Mouse (Mus musculus) heart, postnatal 25 days (tissue): ENCODE data around the gene Gse1. TPM values are rescaled to one million over a fixed set of nuclear protein-coding genes. Genes with fewer than 3 reads are reported as not detected.

Experiments used
- DNase-seq: peaks from one replicate; pipeline ENCODE4 v3.0.0; 2022; ENCODE audit warnings: low spot score
- intact Hi-C: fragments of 180-260 bp; cut with DNase I; formaldehyde crosslinking; loops from one replicate; pipeline ENCODE4 v1.15.1; 2025
- total RNA-seq, 2 experiments: library from RNA; stranded (reverse); gene quantifications; 2 replicates each; pipeline ENCODE4 v1.2.3; 2021

The Gse1 gene
- total RNA-seq, 2 experiments from 2014 or later = 20.1 to 25.9 TPM

- peak; percentile 100 for DNase-seq
Measured at GRCm38 (mm10) chr8:120588908-120589771, 360.9 kb downstream of the Gse1 start, which contains the start of gene Gins2. Gene Gins2, minus strand, starts transcription at chr8:120589304.

DNA sequence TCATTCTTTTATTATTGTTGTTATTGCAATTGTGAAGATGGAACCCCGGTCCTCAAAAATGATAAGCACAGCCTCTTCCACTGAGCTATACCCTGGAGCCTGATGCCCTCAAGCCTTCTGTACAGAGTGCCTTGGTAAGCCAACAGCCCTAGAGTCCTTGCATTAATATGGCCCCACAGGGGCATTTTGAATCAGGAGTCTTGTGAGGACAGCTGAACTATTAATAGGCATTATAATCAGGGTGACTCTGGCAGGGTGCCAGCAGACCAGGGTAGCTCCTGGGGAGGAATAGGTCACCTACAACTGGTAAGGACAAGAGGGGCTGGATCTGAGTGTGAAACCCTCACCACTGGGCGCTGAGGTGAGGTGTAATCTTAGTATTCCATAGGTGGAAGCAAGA lies 361.7 kb downstream of the Gse1 start:
- intact Hi-C loops = no loop called here
- DNase-seq = no peak

More at GRCm38 (mm10) chr8:120588908-120589771, 360.9 kb downstream of the Gse1 start, which contains the start of gene Gins2:
- intact Hi-C loops = no loop called here

GRCm38 (mm10) chr8:120591587-120592292 lies 363.5 kb downstream of the Gse1 start:
- DNase-seq = no peak
- intact Hi-C loops = no loop called here

DNA sequence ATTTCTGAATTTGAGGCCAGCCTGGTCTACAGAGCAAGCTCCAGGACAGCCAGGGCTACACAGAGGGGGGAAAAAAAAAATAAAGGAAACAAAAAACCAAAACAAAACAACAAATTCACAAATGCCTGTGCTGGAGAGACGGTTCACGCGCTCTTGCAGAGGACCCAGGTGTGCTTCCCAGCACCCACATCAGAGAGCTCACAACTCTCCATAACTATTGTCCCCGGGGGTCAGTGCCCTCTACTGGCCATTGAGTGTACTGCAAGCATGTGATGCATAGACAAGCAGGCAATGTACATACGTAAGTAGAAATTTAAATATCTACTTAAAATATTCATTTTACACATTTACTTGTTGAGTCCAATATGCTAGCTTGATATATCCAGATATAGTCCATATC lies 366.3 kb downstream of the Gse1 start:
- intact Hi-C loops = no loop called here
- no peak for DNase-seq

- no peak for DNase-seq
- intact Hi-C loops = loop anchor here (5.0 kb wide), 1 partner anchor 419 kb away; the partner anchor contains the start of gene Fam92b
Measured at GRCm38 (mm10) chr8:120595963-120596362, 367.7 kb downstream of the Gse1 start.

DNA sequence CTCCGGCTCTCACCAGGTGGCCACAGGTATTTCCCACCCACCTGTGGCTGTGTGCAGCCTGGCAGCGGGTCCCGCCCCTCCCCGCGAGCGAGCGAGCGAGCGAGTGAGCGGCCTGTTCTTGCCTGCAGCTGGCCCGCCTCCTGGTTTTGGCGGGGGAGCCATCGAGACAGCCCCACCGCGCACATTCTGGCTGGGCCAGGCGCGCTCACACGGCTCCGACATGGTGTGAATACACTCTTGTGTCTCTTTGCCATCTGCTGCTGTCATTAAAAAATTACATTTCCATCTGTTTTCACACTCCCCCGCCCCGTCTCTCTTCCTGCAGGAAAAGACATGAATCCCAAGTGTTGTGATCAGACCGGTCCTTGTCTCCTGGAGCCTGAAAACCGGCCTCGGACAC lies 370.3 kb downstream of the Gse1 start:
- DNase-seq = no peak
- intact Hi-C loops = loop anchor here (5.0 kb wide), 1 partner anchor 421 kb away; the partner anchor contains the start of gene Fam92b

GRCm38 (mm10) chr8:120599504-120599903 lies 371.2 kb downstream of the Gse1 start:
- intact Hi-C loops = loop anchor here (5.0 kb wide), 1 partner anchor 422 kb away; the partner anchor contains the start of gene Fam92b
- peak; percentile 61 for DNase-seq

DNA sequence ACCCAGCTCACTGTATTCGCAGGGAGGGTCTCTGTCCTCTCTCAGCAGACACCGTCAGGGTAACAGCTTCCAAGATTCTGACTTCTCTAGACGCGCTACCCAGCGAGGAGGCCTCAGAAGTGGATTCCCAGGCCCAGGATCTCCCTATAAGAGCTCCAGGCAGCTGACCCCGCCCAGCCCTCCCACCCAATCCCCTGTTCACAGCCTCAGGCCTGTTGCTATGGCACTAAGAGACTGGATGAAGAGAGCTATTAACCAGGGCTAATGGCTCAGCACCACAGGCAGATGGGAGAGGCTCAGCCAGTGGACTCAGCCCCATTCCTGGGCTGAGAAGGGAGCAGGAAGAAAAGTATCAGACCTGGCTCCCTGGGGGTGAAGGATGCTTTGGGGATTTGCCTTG lies 374.4 kb downstream of the Gse1 start:
- no peak for DNase-seq
- intact Hi-C loops = no loop called here

DNA sequence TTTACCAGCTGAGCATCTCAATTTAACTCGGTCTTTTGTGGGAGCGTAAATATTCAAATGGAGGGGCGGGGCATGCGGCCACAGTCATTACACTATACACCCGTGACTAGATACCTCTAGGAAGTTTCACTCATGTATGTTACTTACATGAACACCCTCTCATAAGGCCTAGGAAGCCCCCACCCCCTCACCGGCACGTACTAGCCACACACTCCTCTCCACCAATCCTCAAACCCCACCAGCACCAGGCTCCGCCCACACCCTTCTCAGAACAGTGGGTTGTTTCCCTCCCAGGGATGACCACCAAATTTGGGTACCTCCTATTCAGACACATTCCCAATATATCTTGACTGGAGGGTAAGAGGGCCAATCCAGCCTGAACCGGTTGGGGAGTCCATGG lies 379.2 kb downstream of the Gse1 start:
- intact Hi-C loops = no loop called here
- no peak for DNase-seq

DNA sequence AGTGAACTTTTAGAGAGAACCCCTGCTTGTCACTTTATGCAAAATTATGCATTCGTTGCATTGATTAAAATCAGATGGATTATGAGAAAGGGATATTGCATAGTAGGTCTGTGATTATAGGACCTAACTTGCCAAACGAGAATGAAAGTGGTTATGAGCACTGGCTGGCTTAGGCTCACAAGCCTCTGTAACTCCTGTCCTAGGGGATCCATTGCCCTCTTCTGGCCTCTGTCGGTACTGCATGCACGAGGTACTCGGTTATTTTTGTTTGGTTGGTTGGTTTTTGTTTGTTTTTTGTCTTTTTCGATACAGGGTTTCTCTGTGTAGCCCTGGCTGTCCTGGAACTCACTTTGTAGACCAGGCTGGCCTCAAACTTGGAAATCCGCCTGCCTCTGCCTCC lies 379.6 kb downstream of the Gse1 start:
- intact Hi-C loops = no loop called here
- DNase-seq = no peak

DNA sequence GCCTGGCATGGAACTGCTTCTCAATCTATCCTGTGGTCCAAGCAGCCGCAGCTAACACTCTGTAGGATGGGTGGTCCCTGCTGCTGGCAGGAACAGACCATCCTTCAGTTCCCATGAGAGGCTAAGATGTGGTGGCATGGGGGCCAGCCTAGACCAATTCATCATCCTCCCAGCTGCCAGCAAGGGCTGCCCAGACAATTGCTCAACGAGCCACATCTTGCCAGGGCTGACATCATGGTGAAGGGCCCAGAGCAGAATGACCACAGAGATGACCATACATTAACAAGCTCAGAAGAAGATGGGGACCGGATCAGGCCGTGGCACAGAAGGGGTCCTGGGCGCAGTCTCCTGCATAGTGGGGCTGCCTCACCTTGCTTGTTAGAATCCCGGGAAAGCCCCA lies 382.6 kb downstream of the Gse1 start:
- DNase-seq = no peak
- intact Hi-C loops = no loop called here

DNA sequence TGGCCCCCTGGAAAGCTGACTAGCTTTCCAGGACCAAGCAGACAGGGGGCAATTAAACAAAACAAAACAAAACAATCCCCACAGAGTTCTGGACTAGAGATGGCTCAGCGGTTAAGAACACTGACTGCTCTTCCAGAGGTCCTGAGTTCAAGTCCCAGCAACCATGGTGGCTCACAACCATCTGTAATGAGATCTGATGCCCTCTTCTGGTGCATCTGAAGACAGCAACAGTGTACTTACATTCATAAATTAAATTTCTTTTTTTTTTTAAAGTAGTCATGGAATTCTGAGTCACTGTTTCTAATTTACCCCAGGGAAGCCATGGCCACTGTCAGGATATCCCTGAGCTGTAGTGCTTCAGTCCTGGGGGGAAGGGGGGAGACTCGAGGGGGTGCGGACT lies 386.2 kb downstream of the Gse1 start:
- no peak for DNase-seq
- intact Hi-C loops = no loop called here

DNA sequence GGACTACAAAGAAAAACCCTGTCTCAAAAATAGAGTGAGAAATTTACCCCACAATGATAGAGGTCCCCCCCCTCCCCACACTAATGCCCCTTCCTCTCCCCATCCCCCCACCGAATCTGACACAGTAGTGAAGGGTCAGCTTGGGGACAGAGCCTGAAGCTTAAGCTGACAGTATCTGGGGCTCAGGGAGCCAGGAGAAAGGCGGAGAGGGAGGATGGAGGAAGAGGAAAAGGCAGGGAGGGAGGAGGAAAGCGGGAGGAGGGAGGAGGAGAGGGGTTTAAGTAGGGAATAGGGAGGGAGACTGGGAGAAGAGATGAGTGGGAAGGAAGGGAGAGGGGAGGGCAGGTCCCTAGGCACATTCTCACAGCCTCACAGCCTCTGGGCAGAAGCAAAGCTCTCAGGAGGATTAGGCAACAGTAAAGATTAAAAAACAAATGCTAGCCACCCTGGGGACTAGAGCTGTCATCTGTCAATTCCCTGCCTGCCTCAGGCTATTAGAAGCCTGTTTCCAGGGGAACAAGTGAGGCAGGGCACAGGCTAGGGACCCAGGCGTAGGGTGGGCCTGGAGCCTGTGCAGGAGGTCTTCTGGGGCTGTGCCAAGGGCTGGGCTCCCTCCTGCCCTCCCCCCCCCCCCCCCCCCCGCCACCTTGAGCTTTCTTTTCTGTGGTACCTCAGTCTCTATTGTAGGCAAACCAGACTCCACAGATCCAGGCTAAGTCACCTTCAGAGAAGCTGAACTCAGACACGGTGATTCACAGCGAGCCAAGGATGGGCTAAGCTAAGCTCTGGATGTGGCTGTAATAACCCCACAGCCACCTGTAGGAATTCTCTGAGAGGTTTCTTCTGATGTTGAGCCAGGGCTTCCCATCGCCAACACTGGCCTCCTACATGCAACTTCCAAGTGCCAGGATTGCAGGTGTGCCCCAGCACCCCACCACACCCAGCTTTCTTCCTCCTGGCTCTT lies 388.7 kb downstream of the Gse1 start:
- no peak for DNase-seq
- intact Hi-C loops = no loop called here

GRCm38 (mm10) chr8:120618110-120618509 lies 389.9 kb downstream of the Gse1 start:
- intact Hi-C loops = loop anchor here (1.0 kb wide), 1 partner anchor 27 kb away; no protein-coding TSS in a partner anchor
- DNase-seq = no peak

DNA sequence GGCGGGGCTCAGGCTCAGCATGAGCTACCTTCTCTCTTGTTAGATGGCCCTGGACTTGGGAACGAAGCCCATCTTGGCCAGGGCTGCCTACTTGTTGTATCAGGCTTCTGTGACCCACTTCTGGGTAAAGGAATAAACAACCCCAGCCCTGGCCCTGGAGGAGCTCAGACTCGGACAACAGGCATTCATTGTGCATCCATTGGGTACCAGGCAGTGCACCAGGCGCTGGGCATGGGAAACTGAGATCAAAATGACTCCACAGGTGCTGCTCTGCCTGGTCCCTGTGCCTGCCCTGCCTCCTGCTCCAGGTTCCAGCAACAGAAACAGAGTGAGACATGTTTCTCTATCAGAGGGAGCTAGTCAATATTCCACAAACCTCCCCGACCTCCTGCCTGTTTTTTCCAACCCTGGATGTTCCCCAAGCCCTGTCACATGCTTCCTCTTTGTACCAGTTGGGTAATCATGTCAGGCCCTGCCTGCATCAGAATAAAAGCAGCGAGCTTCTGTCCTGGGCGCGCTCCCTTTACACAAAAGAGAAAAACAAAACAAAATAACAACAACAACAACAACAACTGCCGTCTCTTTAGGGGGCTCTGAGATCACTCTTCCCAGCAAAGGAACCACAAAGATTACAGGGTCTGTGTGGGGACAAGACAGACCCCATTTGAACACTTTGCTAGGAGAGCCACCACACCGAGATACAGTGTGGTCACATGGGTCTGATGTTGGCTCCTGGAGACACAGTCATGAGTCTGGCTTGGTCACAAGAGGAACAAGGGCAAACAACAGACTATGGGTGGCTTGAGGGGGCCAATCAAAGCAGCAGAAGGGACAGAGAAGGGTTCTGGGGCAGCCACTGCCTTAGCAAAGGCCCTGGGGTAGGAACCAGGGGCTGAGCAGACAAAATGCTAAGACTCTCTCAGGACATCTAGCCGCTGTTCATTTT lies 391.3 kb downstream of the Gse1 start:
- no peak for DNase-seq
- intact Hi-C loops = no loop called here

GRCm38 (mm10) chr8:120620441-120620840 lies 392.2 kb downstream of the Gse1 start:
- intact Hi-C loops = no loop called here
- DNase-seq = no peak

- no peak for DNase-seq
- intact Hi-C loops = no loop called here
Measured at GRCm38 (mm10) chr8:120622161-120622560, 393.9 kb downstream of the Gse1 start.

DNA sequence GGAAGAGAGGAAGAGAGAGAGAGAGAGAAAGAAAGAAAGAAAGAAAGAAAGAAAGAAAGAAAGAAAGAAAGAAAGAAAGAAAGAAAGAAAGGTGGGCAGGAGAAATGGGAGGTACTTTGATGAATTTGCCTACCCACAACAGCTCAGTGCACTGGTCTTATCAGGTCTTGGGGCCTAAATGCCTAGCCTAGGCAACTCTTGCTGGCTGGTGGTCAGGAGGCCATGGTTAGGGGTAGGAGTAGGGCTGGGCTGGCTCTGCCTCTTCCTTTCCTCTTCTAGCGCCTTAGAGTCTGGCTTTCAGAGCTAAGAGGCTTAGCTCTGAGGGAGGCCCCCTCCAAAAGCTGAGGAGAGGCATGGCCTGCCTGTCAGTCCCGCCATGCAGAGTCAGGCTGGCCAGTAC lies 395.4 kb downstream of the Gse1 start:
- intact Hi-C loops = no loop called here
- DNase-seq = no peak

- DNase-seq = no peak
- intact Hi-C loops = no loop called here
Measured at GRCm38 (mm10) chr8:120626461-120626860, 398.2 kb downstream of the Gse1 start.
